Mouse (Mus musculus) heart, embryonic 16.5 days (tissue): ENCODE measurements around the gene Psmf1. TPM values are rescaled to one million over a fixed set of nuclear protein-coding genes. Genes with fewer than 3 reads are reported as not detected.

Source experiments
- ATAC-seq: fragments of 200-750 bp; cut with Nextera tagmentation; replicated peaks from 2 replicates; pipeline ENCODE4 v1.8.0; 2017; ENCODE audit warnings: moderate number of reproducible peaks; ENCODE audit not compliant: insufficient read depth, low FRiP score; ENCODE audit errors: extremely low read depth
- H3K27ac ChIP-seq: fragments of 300-500 bp; sonication (generic); 2 replicates; pipeline ENCODE4 v1.5.1; 2014; ENCODE audit warnings: mild to moderate bottlenecking, low read length, control low read depth, moderate library complexity
- H3K27me3 ChIP-seq: fragments of 300-500 bp; sonication (generic); 2 replicates; pipeline ENCODE4 v1.6.1; 2014; ENCODE audit warnings: low read length, mixed read lengths; ENCODE audit not compliant: control insufficient read depth, insufficient read depth
- H3K36me3 ChIP-seq: fragments of 300-500 bp; sonication (generic); 2 replicates; pipeline ENCODE4 v1.6.1; 2014; ENCODE audit not compliant: control insufficient read depth, insufficient read depth
- H3K4me1 ChIP-seq: fragments of 300-500 bp; sonication (generic); 2 replicates; pipeline ENCODE4 v1.6.1; 2014; ENCODE audit warnings: low read length, mixed read lengths; ENCODE audit not compliant: control insufficient read depth, insufficient read depth
- H3K4me2 ChIP-seq: fragments of 300-500 bp; sonication (generic); 2 replicates; pipeline ENCODE4 v1.6.1; 2014; ENCODE audit warnings: low read depth, mild to moderate bottlenecking, control low read depth, low read length
- H3K4me3 ChIP-seq: fragments of 300-500 bp; sonication (generic); 2 replicates; pipeline ENCODE4 v1.5.1; 2014; ENCODE audit warnings: mild to moderate bottlenecking, control low read depth, low read length
- H3K9ac ChIP-seq: fragments of 300-500 bp; sonication (generic); 2 replicates; pipeline ENCODE4 v1.6.1; 2014; ENCODE audit warnings: low read length, control low read depth
- H3K9me3 ChIP-seq: fragments of 300-500 bp; sonication (generic); replicated peaks from 2 replicates; pipeline ENCODE4 v1.6.1; 2016; ENCODE audit warnings: low read length; ENCODE audit not compliant: control insufficient read depth
- WGBS: fragments of 180-500 bp; shearing (Covaris S2); extraction: QIAGEN DNeasy Blood & Tissue Kit; methylation state at CpG from one replicate; pipeline ENCODE4 v1.1.7; 2014; 5-methylcytosine and 5-hydroxymethylcytosine counted together
- polyA plus RNA-seq: library from polyadenylated mRNA; unstranded; fragments of >200 nt; fragmentation: Nextera tagmentation; extraction: Ambion mirVana; gene quantifications from 2 replicates; pipeline ENCODE4 v1.2.1, GENCODE M21; 2015

Gene Psmf1
- polyA plus RNA-seq, 1 experiment from 2014 or later, result 32.4 TPM

DNA sequence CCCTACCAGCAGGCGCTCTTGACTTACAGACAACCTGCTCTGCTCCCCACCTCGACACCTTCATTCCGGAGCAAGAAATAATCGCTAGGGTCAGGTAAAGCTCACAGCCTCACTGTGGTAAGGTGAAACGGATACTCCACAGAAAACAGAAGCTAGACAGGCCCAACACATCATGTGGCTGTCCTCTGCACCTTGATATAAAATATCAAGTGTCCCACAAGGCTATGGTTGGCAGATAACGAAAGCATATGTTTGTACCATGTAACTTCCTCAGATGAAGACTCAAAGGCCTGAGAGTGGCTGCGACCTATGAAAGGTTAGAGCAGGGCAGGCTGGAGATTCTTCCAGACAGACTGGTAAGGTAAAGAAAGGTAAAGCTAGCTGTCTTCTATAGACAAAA lies 4.5 kb downstream of the Psmf1 start:
- H3K4me2 ChIP-seq, result no peak overlapping the region
- no peak overlapping the region for H3K27ac ChIP-seq

DNA sequence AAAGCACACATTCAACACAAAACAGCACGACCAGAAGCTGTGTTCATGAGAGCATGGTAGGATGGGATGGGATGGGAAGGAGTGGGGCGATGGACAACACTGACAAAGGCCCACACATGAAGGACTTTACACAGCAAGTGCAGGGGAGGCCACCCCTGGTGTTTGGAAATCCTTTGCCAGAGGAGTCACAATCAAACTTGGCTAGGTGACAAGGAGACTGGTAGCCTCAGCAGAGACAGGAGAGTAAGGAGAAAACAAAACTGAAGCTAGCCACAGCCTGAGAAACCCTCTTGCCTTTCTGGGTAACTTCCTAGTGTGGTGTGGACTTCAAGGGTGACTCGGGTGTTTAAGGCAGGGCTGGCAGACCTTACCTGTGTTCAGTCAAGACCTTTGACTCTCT lies 4.9 kb downstream of the Psmf1 start:
- Histone ChIP-seq H3K4me1 (peaks cover 17% of the 10 kb centered on the region), H3K36me3 (peaks cover under 1% of the 10 kb centered on the region; the same call in 1 of the 2 replicates), H3K27ac (no peak overlapping the region), H3K9ac (no peak overlapping the region), H3K9me3 (no peaks in the 10 kb centered on the region), H3K4me3 (no peak overlapping the region), H3K4me2 (no peak overlapping the region), H3K27me3 (no peaks in the 10 kb centered on the region)
- ATAC-seq, result no peak
- 91% methylated on average over 3 of the region's 3 CpGs for WGBS

More for the DNA sequence above, 4.5 kb downstream of the Psmf1 start:
- no peaks in the 10 kb centered on the region for H3K9me3 ChIP-seq
- no peaks in the 10 kb centered on the region for H3K27me3 ChIP-seq
- peaks cover 17% of the 10 kb centered on the region for H3K4me1 ChIP-seq
- H3K4me3 ChIP-seq, result no peak overlapping the region
- no peaks in the 10 kb centered on the region for H3K36me3 ChIP-seq
- H3K9ac ChIP-seq, result no peak overlapping the region; the same call in 1 of the 2 replicates
- no peak for ATAC-seq
- WGBS, result 89% methylated on average over 7 of the region's 7 CpGs

DNA sequence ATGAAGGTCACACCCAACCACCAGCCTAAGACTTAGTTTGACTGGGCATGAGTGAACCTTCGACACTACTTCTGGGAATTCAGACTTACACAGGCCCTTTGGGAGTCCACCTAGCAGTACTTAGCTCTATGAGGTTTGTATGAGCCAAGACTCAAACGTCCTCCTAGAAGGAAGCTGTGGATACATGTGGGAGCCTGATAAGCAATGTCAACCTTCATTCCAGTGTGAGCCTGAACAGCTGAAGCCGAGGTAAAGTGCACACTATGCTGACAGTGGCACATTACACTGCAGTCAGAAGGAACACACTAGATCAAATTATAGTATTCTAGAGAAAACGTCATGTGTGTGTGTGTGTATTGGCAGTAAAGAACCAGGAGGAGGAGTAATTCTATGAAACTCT lies 5.5 kb downstream of the Psmf1 start:
- no peak for ATAC-seq
- no peak overlapping the region for H3K27ac ChIP-seq
- peaks cover 6% of the 10 kb centered on the region for H3K36me3 ChIP-seq
- WGBS, result 68% methylated on average over 4 of the region's 4 CpGs
- no peak overlapping the region for H3K4me3 ChIP-seq
- H3K4me2 ChIP-seq, result no peak overlapping the region
- H3K4me1 ChIP-seq, result peaks cover 17% of the 10 kb centered on the region
- H3K9me3 ChIP-seq, result no peaks in the 10 kb centered on the region
- H3K9ac ChIP-seq, result no peak overlapping the region
- H3K27me3 ChIP-seq, result no peaks in the 10 kb centered on the region

DNA sequence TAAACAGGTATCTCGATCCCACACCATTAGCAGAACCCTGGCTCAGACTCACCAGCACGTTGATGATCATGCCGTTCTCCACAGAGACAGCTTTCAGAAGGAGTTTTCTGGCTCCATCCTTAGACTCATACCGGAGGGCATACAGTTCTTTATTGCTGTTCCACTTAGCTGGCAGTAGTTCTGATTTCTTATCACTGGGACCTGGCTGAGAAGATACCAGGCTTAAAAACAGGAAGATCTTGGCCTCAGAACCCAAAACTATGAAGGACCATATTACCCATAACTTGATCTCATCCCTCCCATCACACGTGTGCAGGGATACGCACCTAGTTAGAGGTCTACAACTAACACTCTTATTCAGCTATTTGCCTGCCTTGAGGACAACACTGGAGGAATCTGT lies 8.6 kb downstream of the Psmf1 start:
- H3K36me3 ChIP-seq, result peaks cover 11% of the 10 kb centered on the region
- H3K27me3 ChIP-seq, result no peaks in the 10 kb centered on the region
- H3K9ac ChIP-seq, result no peak overlapping the region
- peaks cover 9% of the 10 kb centered on the region for H3K4me1 ChIP-seq
- WGBS, result 87% methylated on average over 6 of the region's 6 CpGs
- no peak for ATAC-seq
- no peak overlapping the region for H3K4me2 ChIP-seq
- H3K27ac ChIP-seq, result no peak overlapping the region
- H3K9me3 ChIP-seq, result no peaks in the 10 kb centered on the region
- H3K4me3 ChIP-seq, result no peak overlapping the region

DNA sequence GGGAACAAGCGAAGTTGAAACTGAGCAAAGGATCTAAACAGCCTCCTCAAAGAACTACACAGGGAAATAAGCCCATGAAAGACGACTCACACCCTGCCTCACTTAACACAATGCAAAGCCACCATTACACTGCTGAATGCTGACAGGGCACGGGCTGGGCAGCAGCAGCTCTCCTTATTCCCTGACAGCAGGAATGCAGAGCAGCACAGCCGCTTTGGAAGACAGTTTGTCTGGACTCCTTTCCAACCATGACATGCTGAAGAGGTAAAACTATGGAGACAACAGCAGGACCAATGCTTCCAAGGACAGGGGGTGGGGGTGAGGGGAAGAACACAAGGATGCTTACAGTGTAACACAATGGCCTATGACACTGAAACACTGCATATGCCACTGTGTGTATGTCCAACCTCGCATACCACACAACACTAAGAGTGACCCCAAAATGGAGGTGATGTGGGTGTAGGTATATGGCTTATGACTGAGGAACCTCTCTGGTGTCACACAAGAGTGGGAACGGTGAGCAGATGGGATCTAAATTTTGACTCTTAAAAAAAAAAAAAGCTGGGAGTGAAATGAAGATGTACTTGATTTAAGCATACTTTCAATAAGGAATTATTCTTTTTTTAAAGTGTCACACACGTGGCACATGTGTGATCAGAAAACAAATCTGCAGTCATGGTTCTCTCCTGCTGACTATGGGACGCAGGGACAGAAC lies 10.7 kb downstream of the Psmf1 start:
- Histone ChIP-seq H3K27me3 (no peaks in the 10 kb centered on the region), H3K27ac (no peak overlapping the region), H3K4me3 (no peak overlapping the region), H3K36me3 (peaks cover 29% of the 10 kb centered on the region), H3K4me2 (no peak overlapping the region), H3K9me3 (no peaks in the 10 kb centered on the region), H3K9ac (no peak overlapping the region), H3K4me1 (no peaks in the 10 kb centered on the region)
- 79% methylated on average over 8 of the region's 8 CpGs for WGBS
- ATAC-seq, result no peak

DNA sequence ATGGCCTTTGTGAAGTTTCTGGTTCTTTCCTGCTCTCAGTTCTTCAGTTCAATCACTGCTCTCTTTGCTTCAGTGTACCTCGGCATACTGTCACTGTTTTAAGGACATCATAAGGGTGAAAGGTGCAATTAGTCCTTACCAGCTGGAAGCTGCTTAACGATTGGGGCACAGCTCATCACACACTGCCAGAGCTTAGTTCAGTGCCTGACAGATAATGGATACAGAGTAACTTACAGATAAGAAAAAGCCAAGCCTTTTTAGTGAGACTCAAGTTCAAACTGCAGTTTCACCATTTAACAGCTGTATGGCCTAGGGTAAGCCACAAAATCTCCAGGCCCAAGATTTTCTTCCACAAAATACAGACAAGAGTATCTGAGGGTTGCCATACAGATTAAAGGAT lies 19.9 kb downstream of the Psmf1 start:
- no peaks in the 10 kb centered on the region for H3K4me1 ChIP-seq
- no peak overlapping the region for H3K4me2 ChIP-seq
- no peak overlapping the region for H3K4me3 ChIP-seq
- H3K9ac ChIP-seq, result no peak overlapping the region
- no peak for ATAC-seq
- H3K9me3 ChIP-seq, result peaks cover 5% of the 10 kb centered on the region
- 83% methylated on average over 2 of the region's 2 CpGs for WGBS
- peaks cover 49% of the 10 kb centered on the region for H3K36me3 ChIP-seq
- H3K27ac ChIP-seq, result no peak overlapping the region
- no peaks in the 10 kb centered on the region for H3K27me3 ChIP-seq

DNA sequence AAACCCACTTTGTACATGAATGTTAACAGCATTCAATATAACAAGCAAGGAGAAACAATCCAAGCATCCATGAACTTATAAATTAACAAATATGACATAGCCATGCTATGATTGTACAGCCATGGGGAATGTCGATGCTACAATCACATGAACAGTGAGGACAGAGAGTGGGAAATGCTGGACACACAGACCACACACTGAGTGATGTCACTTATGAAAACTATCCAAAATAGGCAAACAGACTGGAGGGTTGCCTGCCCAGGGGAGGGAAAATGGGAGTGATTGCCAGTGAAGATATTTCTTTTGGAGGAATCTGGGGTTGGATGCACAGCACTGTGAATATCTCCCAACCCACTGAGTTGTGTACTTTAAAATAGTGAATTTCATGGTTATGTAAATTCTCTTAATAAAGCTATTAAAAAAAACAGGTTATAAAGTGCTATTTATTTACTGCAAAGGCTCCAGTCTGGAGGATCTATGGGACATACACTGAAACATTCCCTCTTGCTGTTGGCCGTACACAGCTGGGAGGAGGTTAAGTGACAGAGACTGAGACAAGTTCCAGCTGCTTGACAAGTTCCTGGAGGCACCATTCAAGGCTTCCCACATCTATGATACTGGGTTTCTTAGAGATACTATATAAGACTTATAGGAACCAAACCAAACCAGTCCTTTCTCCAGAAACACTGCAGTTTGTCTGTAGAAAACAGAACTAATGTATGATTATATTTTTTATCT lies 27.5 kb downstream of the Psmf1 start:
- H3K4me1 ChIP-seq, result no peaks in the 10 kb centered on the region
- peaks cover 28% of the 10 kb centered on the region for H3K36me3 ChIP-seq
- no peaks in the 10 kb centered on the region for H3K27me3 ChIP-seq
- WGBS, result 77% methylated on average over 2 of the region's 2 CpGs
- no peak overlapping the region for H3K4me3 ChIP-seq
- ATAC-seq, result no peak
- no peak overlapping the region for H3K27ac ChIP-seq
- no peak overlapping the region for H3K9ac ChIP-seq
- no peak overlapping the region for H3K4me2 ChIP-seq
- H3K9me3 ChIP-seq, result no peaks in the 10 kb centered on the region

DNA sequence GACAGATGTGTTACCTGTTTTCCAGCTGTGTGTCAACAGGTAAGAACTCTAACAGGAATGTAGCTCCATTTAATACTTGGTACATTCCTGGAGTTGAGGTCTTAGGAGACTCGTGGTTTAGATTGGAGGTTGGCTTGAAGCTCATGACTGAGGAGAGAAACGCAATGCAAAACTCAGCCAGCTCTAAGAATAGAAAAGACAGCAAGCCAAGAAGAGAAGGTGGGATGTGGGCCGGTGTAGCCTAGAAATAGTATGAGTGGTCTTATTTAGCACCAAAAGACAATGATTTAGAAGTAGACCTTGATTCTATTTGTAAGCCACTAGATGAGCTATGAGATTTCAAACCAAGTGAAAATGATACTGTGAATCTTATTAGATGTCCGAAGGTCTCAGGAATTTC lies 28.5 kb downstream of the Psmf1 start:
- 87% methylated on average over 4 of the region's 4 CpGs for WGBS
- peaks cover 21% of the 10 kb centered on the region for H3K36me3 ChIP-seq
- H3K4me2 ChIP-seq, result no peak overlapping the region
- H3K9ac ChIP-seq, result no peak overlapping the region
- H3K4me1 ChIP-seq, result no peaks in the 10 kb centered on the region
- H3K27ac ChIP-seq, result no peak overlapping the region
- no peaks in the 10 kb centered on the region for H3K9me3 ChIP-seq
- no peak overlapping the region for H3K4me3 ChIP-seq
- ATAC-seq, result no peak
- no peaks in the 10 kb centered on the region for H3K27me3 ChIP-seq

DNA sequence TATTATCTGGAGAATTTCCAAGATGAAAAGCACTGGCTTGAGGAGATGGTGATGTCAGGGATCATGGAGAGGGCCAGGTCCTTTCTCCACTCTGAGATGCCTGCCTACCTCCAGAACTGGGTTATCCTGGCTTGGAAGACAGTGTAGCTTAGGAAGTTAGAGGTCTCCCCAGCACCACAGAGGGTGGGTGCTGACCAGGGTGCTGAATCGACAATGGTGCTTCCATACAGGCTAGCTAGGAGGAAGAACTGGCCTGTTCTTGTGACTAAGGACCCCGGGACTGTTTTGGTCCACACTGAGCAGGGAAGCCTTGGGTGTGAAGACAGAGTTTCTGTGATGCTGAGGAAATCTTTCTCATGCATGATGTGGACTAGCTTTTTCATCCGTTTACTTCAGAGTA lies 31.3 kb downstream of the Psmf1 start:
- H3K4me3 ChIP-seq, result no peak overlapping the region
- no peak overlapping the region for H3K4me2 ChIP-seq
- no peak overlapping the region for H3K27ac ChIP-seq
- H3K4me1 ChIP-seq, result no peaks in the 10 kb centered on the region
- H3K9me3 ChIP-seq, result no peaks in the 10 kb centered on the region
- H3K36me3 ChIP-seq, result peaks cover 5% of the 10 kb centered on the region
- ATAC-seq, result no peak
- H3K9ac ChIP-seq, result no peak overlapping the region
- H3K27me3 ChIP-seq, result no peaks in the 10 kb centered on the region
- 33% methylated on average over 3 of the region's 3 CpGs for WGBS
